Mouse (Mus musculus) T-helper 1 cell (primary cell): ENCODE data around the gene Olfr180.

Source experiments
- in situ Hi-C: fragments of 300-600 bp; cut with MboI, MseI; formaldehyde crosslinking; loops from one replicate; pipeline ENCODE4 v1.15.1; 2025; ENCODE audit warnings: high pct_unique_total_duplicates

Olfr180 gene

DNA sequence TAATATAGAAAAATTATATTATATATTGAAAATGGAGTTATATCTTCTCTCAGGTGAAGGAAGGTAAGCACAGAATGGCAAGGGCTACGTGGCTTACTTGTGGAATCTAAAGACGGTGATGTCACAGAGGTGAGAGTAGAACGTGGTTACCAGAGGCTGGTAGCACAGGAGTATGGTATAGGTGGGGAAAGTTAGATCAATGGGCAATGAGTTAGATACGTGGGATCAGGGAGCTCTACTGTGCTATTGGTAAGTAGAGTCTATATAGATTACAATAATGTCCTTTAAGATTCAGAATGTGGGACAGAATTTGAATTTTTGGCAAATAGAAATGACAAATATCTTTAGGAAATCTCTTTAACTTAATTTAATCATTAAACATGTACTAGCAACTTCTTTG is at the start of gene Olfr180:
TSS of gene Olfr180 (minus strand) at position 101 of the 400 bp plus-strand sequence.
- in situ Hi-C loops = no loop called here

GRCm38 (mm10) chr16:58928655-58929054 is 537 bp downstream of the Olfr180 start, which contains the start of gene Olfr181:
Olfr181 (minus strand) TSS chr16:58928755.
- in situ Hi-C loops = no loop called here

GRCm38 (mm10) chr16:58891963-58892362 is 37.2 kb downstream of the Olfr180 start, which contains the start of gene Olfr178:
Olfr178 (minus strand) TSS chr16:58892063.
- in situ Hi-C loops = no loop called here

DNA sequence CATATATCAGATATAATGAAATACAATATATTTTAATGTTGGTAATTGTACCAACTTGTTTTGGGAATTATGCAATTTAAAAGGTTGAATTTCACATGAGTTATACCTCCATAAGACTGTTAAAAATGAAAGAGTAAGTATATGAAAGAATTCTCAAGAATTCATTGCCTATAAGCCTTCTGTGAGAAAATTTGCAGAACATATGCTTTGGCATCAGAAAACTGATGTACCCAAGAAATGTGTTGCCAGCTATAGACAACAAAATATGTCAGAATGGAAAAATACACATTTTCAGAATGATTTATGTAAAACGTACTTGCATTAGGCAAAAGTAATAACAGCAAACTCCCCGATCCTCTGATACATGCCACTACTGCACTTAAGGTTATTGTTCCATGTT is 44.8 kb downstream of the Olfr180 start:
- in situ Hi-C loops = no loop called here

DNA sequence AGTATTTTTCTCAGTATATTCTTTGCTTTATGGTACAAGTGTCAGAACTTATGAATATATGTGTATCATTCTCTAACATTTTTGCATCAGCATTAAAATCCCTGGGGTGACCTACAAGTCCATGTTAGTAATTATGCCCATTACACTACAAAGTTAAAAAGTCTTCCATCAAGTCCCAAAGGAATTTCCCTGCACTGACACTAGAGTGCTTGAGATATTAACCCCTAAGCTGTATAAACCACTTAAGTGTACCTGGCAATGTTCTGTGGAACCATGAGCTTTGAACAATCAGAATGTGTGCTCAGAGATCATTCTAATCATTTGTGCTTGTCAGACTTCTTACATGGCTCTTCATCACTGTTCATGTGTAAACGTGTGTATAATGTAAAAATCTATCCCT is 54.5 kb downstream of the Olfr180 start, which contains the start of gene Olfr177:
TSS of gene Olfr177 (minus strand) at position 101 of the 400 bp plus-strand sequence.
- in situ Hi-C loops = no loop called here
